Mouse (Mus musculus) frontal cortex, postnatal 25 days (tissue): ENCODE measurements around the gene Carmil1.

Source experiments
- DNase-seq, 2 experiments: peaks; one replicate each; pipeline ENCODE4 v3.0.0; 2022; ENCODE audit warnings: low spot score in 2 of 2

The Carmil1 gene

DNA sequence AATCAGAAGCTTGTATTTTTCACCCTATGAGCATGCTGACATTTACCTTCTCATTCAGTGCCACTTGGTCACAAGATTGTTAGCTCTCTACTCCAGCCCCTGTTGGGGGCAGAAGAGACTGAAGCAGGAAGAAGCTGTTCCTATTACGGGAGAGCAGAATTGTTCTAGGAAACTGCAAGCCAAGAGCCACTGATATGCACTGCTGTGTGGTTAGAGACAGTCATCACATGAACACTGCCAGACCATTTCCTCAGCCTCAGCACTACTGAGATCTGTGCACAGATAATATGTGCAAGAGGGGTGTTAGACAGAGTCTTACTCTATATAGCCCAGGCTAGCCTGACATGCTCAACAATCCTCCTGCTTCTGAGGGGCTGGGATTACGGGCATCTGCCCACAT is 69.4 kb downstream of the Carmil1 start:
- no peak for DNase-seq

DNA sequence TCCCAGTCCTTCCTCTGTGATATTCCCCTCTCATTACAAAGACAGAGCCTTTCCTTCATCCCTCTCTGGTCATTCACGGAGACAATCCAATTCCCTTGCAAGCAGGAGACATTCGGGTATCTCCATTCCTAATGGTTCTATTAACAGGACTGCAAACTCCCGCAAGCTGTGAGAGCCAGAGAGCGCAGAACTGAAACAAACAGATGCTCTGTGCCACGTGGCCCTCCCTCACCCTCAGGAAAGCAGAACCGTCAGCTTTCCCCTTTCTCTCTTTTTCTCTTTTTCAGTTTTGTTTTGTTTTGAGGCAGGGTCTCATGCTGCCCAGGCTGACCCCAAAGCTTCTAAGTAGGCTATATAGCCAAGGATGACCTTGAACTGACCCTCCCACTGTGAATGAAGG is 74.5 kb downstream of the Carmil1 start:
- no peak for DNase-seq

DNA sequence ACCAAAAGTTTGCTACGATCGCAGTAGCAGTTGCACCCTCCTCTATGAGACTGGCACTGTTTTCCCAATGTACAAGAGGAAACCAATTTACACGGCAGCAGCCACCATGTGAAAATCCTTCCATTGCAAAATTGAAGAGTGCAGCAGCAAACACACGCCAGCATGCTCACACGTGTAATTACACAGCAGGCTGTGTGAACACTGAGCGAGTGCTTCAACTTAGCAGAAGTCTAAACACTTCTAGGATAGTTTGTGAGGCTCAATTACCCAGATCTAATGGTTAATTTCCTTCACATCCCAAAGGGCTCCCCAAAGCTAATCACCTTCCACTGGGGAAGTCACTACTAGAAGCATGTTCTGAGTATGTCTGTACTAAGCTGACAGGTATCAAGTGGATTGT is 78.3 kb downstream of the Carmil1 start:
- no peak for DNase-seq

DNA sequence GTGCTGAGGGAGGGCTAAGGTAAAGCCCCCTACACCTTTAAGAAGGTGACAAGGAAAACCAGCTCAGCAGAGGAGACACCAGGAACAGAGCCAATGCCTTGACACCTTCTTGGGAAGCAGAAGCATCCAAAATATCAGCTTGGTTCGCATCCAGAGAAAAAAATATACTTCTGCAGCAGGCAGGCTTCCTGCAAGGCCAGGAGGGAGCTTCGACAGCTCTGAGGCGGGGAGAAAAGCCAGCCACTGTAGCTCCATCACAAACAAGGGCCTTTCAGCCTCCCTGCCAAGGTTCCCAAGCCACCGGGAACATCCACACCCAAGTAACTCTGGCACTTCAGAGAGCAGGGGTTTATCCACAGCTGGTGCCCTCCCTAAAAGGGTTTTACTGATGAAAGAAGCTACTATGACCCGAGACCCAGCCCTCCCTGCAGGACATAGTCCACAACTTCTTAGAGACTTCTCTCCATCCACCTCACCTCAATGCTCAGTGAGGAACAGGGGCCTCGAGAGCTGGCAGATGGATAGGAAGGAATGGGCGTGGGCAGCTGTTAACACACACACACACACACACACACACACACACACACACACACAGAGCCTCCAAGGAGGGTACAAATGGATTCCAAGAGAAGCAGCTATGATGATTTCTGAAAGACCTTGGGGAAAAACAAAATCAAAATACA is 80.6 kb downstream of the Carmil1 start:
- DNase-seq, result peak in 1 of 2 experiments; percentile 9

DNA sequence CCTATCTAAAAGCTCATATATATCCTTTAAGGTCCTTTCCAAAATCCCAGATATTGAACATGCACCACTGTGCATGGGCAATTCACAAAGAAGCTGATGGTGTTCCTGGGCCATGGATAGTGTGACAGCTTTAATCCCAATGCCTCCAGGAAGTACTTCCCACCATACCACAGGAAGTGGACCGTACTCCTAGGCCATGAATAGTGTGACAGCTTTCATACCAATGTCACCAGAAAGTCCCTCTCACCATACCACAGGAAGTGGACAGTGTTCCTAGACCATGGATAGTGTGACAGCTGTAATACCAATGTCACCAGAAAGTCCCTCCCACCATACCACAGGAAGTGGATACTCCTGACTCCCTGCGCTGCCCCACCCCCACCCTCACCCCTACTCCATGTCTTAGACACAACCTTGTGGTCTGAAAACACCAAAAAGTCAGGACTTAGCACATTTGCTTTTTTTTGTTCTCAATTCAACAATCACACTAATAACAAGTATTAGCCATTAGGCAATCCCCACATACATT is 82.1 kb downstream of the Carmil1 start:
- no peak for DNase-seq

DNA sequence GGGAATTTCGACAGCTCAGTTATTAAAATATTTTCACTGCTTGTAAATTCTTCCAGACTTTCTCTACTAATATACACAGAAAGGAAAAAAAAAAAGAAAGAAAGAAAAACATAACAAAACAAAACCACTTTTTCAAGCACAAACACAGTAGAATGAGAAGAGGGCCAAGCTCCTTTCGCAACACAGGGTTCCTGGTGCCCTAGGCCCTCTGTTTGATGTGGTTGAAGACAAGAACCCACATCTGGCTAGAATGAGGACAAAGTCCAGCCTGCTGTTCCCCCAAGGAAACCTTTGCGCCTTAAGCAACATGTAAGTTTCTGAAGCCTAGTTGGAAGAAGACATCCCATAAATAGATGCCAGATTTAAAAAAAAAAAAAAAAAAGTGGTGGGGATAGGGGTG is 85.2 kb downstream of the Carmil1 start:
- no peak for DNase-seq

DNA sequence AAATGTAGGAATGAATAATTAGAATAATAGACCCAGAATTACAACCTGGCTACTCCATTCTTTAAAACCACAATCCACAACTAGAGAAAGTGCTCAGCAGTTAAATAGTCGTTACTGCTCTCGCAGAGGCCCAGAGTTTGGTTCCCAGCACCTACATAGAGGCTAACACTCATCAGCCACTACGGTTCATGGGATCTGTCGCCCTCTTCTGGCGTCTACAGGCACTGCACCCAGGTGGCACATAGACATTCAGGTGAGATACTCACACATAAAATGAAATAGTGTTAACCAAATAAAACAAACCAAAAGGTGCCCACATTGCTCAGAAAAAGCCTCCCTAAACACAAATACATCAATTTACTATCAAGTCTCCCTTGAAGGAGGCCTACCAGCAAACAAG is 86.6 kb downstream of the Carmil1 start:
- DNase-seq, result no peak

DNA sequence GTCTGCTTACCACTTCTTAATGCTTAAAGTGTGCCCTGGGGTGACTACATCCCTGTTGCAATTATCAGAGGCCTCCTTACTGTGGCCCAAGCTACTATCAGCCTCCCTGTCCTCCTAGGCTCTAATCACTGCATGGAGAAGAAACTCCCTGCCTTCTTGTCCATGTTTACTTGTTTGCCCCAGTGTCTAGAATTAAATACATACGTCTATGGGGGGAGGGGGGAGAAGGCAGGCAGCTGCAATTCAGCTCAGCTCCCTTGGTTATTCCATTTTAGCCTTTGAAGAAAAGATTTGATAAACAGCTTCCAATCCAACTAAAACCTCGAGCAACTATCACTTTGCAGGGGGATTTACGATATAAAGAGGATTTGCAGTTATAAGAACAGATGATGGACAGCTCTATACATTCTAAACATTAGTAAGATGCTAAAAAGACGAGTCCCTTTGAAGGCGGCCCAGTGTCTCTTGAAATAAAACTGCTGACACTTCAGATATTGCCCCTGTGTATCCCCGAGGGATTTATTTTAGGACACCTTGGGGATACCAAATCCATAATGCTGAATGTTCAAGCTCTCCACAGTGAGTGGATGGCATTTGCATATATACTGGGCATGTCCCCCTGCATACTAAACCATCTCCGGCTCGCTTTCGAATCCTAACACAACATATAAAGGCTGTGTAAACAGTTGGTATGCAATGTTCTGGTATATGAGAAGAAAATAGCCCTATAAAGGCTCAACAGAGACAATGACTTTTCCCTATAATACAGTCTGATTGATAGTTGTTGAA is 89.5 kb downstream of the Carmil1 start:
- DNase-seq, result no peak

DNA sequence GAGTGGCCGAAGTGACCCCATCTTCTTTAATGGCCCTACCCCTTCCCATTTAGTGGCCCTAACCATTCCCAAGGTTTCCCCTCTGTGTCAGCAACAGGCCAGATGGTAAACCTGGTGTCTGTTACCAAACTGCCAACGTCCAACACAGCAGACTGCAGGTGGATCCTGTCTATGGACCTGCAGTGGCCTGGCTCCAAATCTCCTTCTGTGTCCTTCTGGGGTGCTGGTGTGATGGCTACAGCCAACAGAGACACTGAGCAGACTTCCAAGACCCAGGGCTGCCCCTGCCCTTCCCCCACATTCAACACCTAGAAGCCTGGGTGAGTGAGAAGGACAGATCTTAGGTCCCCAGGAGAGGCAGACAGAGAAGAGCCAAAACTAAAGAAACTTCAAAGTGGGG is 93.6 kb downstream of the Carmil1 start:
- no peak for DNase-seq

DNA sequence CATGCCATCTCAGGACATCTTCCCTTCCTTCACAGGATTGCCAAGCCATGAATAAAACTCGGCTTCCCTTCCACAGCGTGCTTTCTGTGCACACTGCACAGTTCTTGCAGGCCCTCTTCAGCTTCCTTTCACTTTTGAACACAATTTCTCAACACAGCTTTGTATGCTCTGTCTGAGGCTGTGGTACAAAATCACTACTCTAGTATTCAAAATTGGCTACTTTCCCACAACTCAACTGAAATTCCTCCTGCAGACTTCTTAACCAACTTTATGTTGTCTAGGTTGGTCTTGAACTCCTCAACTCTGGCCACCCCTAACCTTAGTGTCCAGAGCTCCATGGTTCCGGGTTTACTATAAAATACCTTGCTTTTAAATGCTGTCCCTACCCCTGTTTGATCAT is 95.0 kb downstream of the Carmil1 start:
- no peak for DNase-seq

DNA sequence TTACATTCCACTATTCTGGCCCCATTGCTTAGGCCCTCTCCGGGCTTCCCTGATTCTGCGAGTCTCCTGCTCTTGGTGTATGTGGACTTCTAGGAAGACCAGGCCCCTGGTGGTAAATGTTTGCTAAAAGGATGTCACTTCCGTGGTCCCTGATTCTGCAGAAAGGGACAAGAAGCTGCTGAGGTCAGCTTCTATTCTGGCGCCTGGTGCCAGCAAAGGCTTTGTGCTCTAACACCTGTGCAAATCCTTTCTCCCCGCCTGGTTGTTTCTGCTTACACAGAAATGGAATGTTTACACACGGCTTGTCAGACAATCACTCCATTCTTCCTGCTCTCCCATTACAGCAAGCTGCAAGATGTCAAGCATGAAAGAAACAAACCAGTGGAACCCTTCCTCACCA is 97.7 kb downstream of the Carmil1 start:
- DNase-seq, result no peak

DNA sequence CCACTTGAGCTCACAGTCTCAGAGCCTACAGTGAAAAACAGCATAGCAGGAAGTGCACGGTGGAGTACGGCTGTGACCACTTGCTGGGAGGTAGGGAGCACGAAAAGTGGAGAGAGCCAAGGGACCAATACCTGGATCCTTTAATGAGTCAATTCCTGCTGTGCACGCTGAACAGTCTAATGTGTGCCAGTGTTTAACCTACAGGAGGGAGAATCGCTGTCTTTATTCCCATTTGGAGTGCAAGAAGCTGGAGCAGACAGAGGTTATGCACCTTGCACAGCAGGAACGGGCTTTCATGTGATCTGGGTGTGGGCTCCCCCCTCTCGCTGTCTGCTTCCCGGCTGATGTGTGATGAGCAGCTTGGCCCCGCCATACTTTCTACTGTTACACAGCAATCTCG is 101.1 kb downstream of the Carmil1 start:
- no peak for DNase-seq

DNA sequence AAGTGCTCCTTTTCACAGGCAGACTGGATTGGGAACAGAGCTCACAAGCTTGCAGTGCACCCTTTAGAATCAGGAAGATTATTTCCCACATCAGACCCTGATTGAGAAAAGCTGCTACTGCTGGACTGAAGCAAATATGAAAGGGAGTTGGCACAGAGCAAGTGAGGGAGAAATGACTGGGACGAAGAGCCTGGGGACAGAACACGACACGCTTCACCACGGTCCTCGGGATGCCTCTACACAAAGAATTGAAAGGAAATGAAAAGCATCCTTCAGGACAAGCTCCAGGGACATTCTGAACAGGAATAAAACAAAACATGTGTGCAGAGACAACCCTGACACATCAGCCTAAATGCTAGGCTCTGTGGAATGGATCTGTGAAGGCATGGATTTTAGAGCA is 103.0 kb downstream of the Carmil1 start:
- DNase-seq, result no peak

DNA sequence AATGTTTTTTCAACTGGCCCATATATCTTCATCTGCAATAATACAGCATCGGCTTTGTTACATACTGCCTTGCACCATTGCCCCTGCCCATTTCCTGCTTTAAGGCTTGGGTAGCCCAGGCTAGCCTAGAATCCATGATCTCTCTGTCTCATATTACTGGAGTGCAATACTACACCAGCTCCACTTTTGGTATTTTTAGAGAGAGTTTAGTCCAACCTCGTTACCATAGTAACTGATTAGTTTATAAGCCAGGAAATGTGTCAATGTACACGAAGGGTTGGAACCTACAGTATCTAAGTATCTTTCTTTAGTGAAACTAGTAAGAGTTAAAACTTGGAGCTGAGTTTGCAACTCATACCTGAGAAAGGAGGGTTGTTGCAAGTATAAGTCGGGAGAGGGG is 103.8 kb downstream of the Carmil1 start:
- DNase-seq, result no peak

DNA sequence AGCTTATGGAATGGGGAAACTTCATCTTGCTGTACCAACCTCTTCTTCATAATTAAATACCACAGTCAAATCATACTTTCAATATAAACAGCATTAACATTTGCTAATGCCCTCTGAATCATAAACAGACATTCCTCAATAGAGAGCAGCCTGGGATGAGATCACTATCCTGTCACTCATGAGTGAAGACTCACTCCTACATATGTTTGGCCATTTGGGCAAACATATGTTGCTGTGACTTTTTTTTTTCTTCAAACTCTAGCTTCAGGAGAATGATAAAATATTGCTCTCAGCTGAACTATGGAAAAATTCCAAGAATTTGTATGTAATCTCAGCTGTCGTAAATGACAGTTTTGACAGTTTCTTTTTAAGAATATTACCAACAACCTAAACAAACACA is 110.9 kb downstream of the Carmil1 start:
- DNase-seq, result no peak

DNA sequence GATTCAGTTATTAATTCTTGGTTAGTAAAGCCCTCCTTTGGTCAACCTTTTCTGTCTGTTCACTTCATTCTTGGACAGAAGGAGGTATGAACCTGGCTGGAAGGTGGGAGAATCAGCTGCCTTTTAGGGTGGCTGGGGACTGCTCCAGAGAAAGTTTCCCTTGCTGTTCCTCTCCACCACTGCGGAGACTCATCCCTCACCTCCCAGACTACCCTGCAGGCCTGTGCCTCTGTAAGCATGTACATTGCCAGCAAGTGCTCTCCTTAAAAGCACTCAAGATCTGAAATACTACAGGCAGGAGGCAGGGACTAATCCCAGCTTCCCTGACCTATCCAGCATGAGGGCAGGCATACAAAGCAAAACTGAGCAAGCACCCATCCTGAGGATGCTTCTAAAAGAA is 117.2 kb downstream of the Carmil1 start:
- no peak for DNase-seq

DNA sequence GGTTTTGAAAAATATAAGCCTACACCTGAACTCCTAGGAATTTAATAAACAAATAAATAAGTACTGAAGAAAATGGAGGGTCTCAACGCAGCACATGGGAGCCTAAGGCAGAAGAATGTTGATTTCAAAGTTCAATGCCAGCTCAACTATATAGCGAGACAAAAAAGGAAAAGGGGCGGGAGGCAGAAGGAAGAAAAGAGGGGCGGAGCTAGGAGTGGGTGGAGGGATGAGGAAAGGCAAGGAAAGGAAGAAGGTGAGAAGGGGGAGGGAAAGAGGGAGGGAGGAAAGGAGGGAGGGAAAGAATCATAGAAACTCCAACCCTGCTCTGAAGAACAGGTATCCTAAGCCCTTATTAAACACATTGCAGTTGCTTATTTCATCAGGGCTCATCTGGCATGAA is 119.5 kb downstream of the Carmil1 start:
- no peak for DNase-seq

DNA sequence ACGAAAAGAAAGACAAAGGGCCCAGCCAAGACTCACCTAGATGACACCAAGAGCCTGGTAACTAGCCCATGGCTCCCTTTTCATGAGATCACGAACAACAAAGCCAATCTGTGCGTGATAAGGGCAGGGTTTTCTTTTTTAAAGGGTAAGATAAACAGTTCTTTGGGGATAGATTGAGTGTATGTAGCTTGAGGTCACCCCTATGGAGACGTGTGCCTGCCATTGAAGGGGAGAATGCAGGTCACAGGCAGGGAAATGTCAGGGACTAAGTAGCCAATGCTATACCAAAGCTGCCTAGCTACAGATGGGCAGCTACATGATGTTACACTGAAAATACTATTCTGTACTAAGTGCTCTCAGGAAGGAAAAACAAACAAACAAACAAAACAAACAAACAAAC is 120.6 kb downstream of the Carmil1 start:
- DNase-seq, result no peak

DNA sequence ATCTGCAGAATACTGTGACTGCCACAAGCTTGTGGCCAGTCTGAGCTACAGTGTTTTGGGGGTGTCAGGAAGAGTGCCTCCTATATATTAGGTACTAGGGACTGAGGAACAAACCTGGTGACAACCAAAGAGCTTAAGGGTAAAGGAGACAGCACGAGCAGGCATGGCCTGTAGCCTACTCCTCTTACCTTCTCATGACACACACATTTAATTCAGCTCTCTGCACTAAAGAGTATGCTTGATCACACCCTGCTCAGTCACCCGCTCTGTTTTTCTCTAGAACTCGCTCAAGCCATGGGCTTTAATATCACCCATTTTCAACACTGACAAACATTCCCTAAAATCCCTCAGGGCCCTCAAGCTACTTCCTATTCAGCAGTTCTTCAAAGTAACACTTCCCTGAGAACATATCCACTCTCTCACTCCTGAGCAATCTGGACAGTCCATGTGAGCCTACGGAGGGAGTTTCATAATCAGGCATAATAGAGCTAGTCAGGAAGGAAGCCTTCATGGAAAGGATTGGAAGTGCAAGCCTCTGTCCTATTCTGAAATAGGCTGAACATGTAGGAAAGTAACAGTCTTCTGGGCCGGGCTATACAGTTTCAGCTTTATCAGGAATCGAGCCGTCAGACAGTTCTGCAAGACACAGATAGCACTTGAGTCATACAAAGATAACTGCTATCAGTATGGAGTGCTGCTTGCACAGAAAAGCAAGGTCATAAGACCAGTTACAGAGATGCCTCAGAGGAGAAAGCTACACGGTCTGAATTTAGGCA is 121.2 kb downstream of the Carmil1 start:
- no peak for DNase-seq

DNA sequence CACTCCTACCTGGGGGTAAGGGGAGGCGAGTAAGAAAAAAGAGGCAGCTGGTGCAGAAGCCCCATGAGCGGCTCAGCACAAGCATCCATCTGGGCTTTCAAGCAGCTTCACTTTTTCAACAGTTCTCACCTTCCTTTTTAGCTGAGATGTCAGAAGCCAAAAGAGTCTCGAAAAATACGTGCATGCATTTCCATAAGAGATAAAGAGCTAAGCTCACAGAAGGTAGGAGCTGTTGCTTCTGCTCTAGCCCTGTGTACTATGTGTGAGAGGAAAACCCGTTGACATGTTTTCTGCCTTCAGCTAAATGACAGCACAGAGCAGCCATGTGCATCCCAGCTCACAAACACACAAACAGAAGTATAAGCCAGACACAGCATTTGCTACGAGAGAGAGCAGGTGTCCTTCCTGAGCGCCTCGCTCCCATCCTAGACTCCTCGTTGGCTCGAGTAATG is 123.0 kb downstream of the Carmil1 start:
- no peak for DNase-seq

DNA sequence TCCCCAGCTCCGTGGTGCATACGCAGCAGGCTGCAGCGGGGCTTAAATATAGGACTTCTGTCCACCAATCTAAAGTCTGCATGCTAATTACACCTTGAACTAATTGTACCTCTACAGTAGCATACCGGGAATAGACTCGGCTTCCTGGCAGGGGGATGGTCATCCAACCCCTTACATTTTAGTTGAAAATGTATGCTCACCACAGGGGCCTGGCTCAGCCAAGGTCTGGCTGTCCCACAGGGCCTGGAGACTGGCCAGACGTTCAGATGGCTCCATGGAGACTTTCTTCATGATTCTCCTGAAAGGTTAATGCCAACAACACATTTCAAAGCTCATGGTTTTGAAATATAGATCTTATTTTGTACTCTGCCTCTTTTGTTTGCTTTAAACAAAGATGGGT is 125.4 kb downstream of the Carmil1 start:
- no peak for DNase-seq

DNA sequence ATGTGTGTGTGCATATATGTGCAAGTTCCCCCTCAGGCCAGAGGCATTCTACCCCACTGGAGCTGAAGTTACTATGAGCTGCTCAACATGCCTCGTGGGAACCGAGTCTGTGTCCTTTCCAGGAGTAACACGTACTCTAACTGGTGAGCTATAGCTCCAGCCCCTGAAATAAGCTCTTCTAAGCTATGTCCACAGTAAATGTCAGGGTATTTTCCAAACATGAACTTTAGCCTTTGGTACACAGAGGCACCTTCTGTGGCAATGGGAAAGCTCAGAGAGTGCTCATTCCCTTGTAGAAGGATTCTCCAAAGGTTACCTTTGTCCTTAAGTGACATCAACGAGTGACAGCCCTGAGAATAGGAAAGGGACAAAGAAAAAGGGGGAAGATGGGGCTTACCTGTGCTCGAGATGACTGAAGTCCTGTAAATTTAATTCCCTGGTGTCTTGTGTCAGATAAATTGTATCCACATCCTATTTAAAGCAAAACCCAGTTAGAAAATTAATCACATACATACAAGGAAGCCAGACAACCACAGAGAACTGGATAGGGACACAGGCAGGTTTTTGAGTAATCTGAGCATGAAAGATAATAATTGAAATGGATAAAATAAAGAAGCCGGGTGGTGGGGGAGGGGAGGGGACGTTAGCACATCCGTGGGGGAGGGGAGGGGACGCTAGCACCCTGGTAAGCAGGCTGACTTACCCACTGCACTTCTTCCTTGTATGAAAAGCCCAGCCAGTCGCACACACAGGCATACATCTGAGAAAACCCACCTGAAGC is 126.1 kb downstream of the Carmil1 start:
- DNase-seq, result no peak
